Mouse (Mus musculus): ENCODE data around the gene Olfr1014. TPM values are rescaled to one million over a fixed set of nuclear protein-coding genes. Genes with fewer than 3 reads are reported as not detected.

The Olfr1014 gene
- polyA plus RNA-seq, 1 experiment from 2014 or later: not detected

- no peak for ATAC-seq
Observed at GRCm38 (mm10) chr2:85818179-85818578, 45.7 kb downstream of the Olfr1014 start, which contains the start of gene Olfr1018. Gene Olfr1018, plus strand, starts transcription at chr2:85818479.

More at GRCm38 (mm10) chr2:85818179-85818578, 45.7 kb downstream of the Olfr1014 start, which contains the start of gene Olfr1018:
- DNase-seq (ENCODE audit: low spot score): no peak
- Histone ChIP-seq H3K9ac (ENCODE audit: low read length) (no peak within 1 kb of the TSS), H3K4me3 (ENCODE audit: low read depth, low read length) (no peak within 1 kb of the TSS), H3K36me3 (ENCODE audit: control insufficient read depth, insufficient read depth, low read length) (no peaks in the 10 kb centered on the region), H3K27ac (ENCODE audit: low read depth, low read length) (no peak within 1 kb of the TSS), H3K27me3 (replicated peaks; ENCODE audit: control insufficient read depth, insufficient read depth, low read length) (no peaks in the 10 kb centered on the region), H3K4me1 (ENCODE audit: control insufficient read depth, insufficient read depth, low read length) (no peaks in the 10 kb centered on the region), H3K9me3 (replicated peaks; ENCODE audit: control insufficient read depth, low read length) (no peaks in the 10 kb centered on the region), H3K4me2 (ENCODE audit: low read length) (no peak within 1 kb of the TSS)

Other genes with a start within 250 kb of the Olfr1014 start
- gene Olfr996, start 193.5 kb upstream of the Olfr1014 start, polyA plus RNA-seq (2014; fragmentation: Nextera tagmentation; extraction: Ambion mirVana): not detected in 2 replicates
- gene Olfr998, start 183.8 kb upstream of the Olfr1014 start, polyA plus RNA-seq (2014; fragmentation: Nextera tagmentation; extraction: Ambion mirVana): not detected in 2 replicates
- not detected in 2 replicates for gene Olfr1000, start 160.8 kb upstream of the Olfr1014 start, polyA plus RNA-seq (2014; fragmentation: Nextera tagmentation; extraction: Ambion mirVana)
- gene Olfr1002, start 122.0 kb upstream of the Olfr1014 start, polyA plus RNA-seq (2014; fragmentation: Nextera tagmentation; extraction: Ambion mirVana): not detected in 2 replicates
- not detected in 2 replicates for gene Olfr154, start 108.3 kb upstream of the Olfr1014 start, polyA plus RNA-seq (2014; fragmentation: Nextera tagmentation; extraction: Ambion mirVana)
- gene Olfr1006, start 93.9 kb upstream of the Olfr1014 start, polyA plus RNA-seq (2014; fragmentation: Nextera tagmentation; extraction: Ambion mirVana): not detected in 2 replicates
- gene Olfr1008, start 83.3 kb upstream of the Olfr1014 start, polyA plus RNA-seq (2014; fragmentation: Nextera tagmentation; extraction: Ambion mirVana): not detected in 2 replicates
- gene Olfr1009, start 57.3 kb upstream of the Olfr1014 start, polyA plus RNA-seq (2014; fragmentation: Nextera tagmentation; extraction: Ambion mirVana): not detected in 2 replicates
- not detected in 2 replicates for gene Olfr1012, start 9.9 kb upstream of the Olfr1014 start, polyA plus RNA-seq (2014; fragmentation: Nextera tagmentation; extraction: Ambion mirVana)
- not detected in 2 replicates for gene Olfr1013, start 5.6 kb upstream of the Olfr1014 start, polyA plus RNA-seq (2014; fragmentation: Nextera tagmentation; extraction: Ambion mirVana)
- not detected in 2 replicates for gene Olfr1015, start 9.3 kb downstream of the Olfr1014 start, polyA plus RNA-seq (2014; fragmentation: Nextera tagmentation; extraction: Ambion mirVana)
- gene Olfr1016, start 29.8 kb downstream of the Olfr1014 start, polyA plus RNA-seq (2014; fragmentation: Nextera tagmentation; extraction: Ambion mirVana): not detected in 2 replicates
- not detected in 2 replicates for gene Olfr1018, start 45.8 kb downstream of the Olfr1014 start, polyA plus RNA-seq (2014; fragmentation: Nextera tagmentation; extraction: Ambion mirVana)
- gene Olfr1019, start 72.8 kb downstream of the Olfr1014 start, polyA plus RNA-seq (2014; fragmentation: Nextera tagmentation; extraction: Ambion mirVana): not detected in 2 replicates
- gene Olfr1020, start 74.3 kb downstream of the Olfr1014 start, polyA plus RNA-seq (2014; fragmentation: Nextera tagmentation; extraction: Ambion mirVana): not detected in 2 replicates
- gene Olfr1022, start 95.9 kb downstream of the Olfr1014 start, polyA plus RNA-seq (2014; fragmentation: Nextera tagmentation; extraction: Ambion mirVana): not detected in 2 replicates
- not detected in 2 replicates for gene Olfr1023, start 112.9 kb downstream of the Olfr1014 start, polyA plus RNA-seq (2014; fragmentation: Nextera tagmentation; extraction: Ambion mirVana)
- not detected in 2 replicates for gene Olfr1024, start 132.3 kb downstream of the Olfr1014 start, polyA plus RNA-seq (2014; fragmentation: Nextera tagmentation; extraction: Ambion mirVana)
- gene Olfr1025-ps1, start 142.5 kb downstream of the Olfr1014 start, polyA plus RNA-seq (2014; fragmentation: Nextera tagmentation; extraction: Ambion mirVana): not detected in 2 replicates
- gene Olfr1026, start 148.8 kb downstream of the Olfr1014 start, polyA plus RNA-seq (2014; fragmentation: Nextera tagmentation; extraction: Ambion mirVana): not detected in 2 replicates
- gene Olfr1028, start 177.7 kb downstream of the Olfr1014 start, polyA plus RNA-seq (2014; fragmentation: Nextera tagmentation; extraction: Ambion mirVana): not detected in 2 replicates
- not detected in 2 replicates for gene Olfr1029, start 201.2 kb downstream of the Olfr1014 start, polyA plus RNA-seq (2014; fragmentation: Nextera tagmentation; extraction: Ambion mirVana)
- not detected in 2 replicates for gene Olfr1030, start 206.6 kb downstream of the Olfr1014 start, polyA plus RNA-seq (2014; fragmentation: Nextera tagmentation; extraction: Ambion mirVana)
- gene Olfr1031, start 217.6 kb downstream of the Olfr1014 start, polyA plus RNA-seq (2014; fragmentation: Nextera tagmentation; extraction: Ambion mirVana): not detected in 2 replicates
- gene Olfr1032, start 232.8 kb downstream of the Olfr1014 start, polyA plus RNA-seq (2014; fragmentation: Nextera tagmentation; extraction: Ambion mirVana): not detected in 2 replicates
- gene Olfr1033, start 247.9 kb downstream of the Olfr1014 start, polyA plus RNA-seq (2014; fragmentation: Nextera tagmentation; extraction: Ambion mirVana): not detected in 2 replicates